Mouse (Mus musculus) forebrain, embryonic 12.5 days (tissue): Measurements from ENCODE around the gene Cd300a. TPM values are rescaled to one million over a fixed set of nuclear protein-coding genes. Genes with fewer than 3 reads are reported as not detected.

Experiments
- ATAC-seq: fragments of 200-750 bp; cut with Nextera tagmentation; 2 replicates; pipeline ENCODE4 v1.8.0; 2017; ENCODE audit warnings: moderate TSS enrichment; ENCODE audit not compliant: low FRiP score
- H3K27ac ChIP-seq: fragments of 300-500 bp; sonication (generic); 2 replicates; pipeline ENCODE4 v1.5.1; 2016; ENCODE audit warnings: mild to moderate bottlenecking
- H3K27me3 ChIP-seq: fragments of 300-500 bp; sonication (generic); 2 replicates; pipeline ENCODE4 v1.6.1; 2016; ENCODE audit warnings: mild to moderate bottlenecking
- H3K36me3 ChIP-seq: fragments of 300-500 bp; sonication (generic); replicated peaks from 2 replicates; pipeline ENCODE4 v1.6.1; 2016; ENCODE audit warnings: mild to moderate bottlenecking
- H3K4me1 ChIP-seq: fragments of 300-500 bp; sonication (generic); 2 replicates; pipeline ENCODE4 v1.6.1; 2016
- H3K4me2 ChIP-seq: fragments of 300-500 bp; sonication (generic); 2 replicates; pipeline ENCODE4 v1.6.1; 2016; ENCODE audit warnings: mild to moderate bottlenecking, moderate library complexity
- H3K4me3 ChIP-seq: fragments of 300-500 bp; sonication (generic); replicated peaks from 2 replicates; pipeline ENCODE4 v1.5.1; 2016; ENCODE audit warnings: mild to moderate bottlenecking
- H3K9ac ChIP-seq: fragments of 300-500 bp; sonication (generic); 2 replicates; pipeline ENCODE4 v1.6.1; 2016; ENCODE audit warnings: mild to moderate bottlenecking
- H3K9me3 ChIP-seq: fragments of 300-500 bp; sonication (generic); 2 replicates; pipeline ENCODE4 v1.6.1; 2016
- WGBS: fragments of 180-500 bp; shearing (Covaris S2); methylation state at CpG from one replicate; pipeline ENCODE4 v1.1.7; 2016; 5-methylcytosine and 5-hydroxymethylcytosine counted together
- polyA plus RNA-seq: library from polyadenylated mRNA; unstranded; fragments of >200 nt; fragmentation: Nextera tagmentation; extraction: Ambion mirVana; gene quantifications from 2 replicates; pipeline ENCODE4 v1.2.1, GENCODE M21; 2016

The Cd300a gene
- polyA plus RNA-seq, 1 experiment from 2014 or later: 0.68 TPM

DNA sequence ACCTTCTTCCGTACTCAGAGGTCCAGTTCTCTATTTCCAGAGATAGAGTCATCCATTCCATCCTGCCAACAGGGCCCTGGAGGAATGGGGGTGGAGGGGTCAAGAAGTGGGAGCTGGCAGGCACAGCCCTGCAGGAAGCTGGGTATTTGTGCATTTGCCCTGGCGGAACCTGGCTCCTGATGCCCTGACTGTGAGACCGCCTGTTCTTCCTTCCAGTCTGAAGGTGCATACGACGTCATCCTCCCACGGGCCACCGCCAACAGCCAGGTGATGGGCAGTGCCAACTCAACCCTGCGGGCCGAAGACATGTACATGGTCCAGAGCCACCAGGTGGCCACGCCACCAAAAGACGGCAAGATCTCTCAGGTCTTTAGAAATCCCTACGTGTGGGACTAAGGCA lies 21.6 kb upstream of the Cd300a start:
- Histone ChIP-seq H3K4me1 (peaks cover 12% of the 10 kb centered on the region), H3K4me2 (no peak overlapping the region), H3K27ac (no peak overlapping the region), H3K9me3 (no peaks in the 10 kb centered on the region), H3K27me3 (no peaks in the 10 kb centered on the region), H3K4me3 (no peak overlapping the region), H3K9ac (no peak overlapping the region), H3K36me3 (no peaks in the 10 kb centered on the region)
- no peak for ATAC-seq
- WGBS: 93% methylated on average over 12 of the region's 12 CpGs

DNA sequence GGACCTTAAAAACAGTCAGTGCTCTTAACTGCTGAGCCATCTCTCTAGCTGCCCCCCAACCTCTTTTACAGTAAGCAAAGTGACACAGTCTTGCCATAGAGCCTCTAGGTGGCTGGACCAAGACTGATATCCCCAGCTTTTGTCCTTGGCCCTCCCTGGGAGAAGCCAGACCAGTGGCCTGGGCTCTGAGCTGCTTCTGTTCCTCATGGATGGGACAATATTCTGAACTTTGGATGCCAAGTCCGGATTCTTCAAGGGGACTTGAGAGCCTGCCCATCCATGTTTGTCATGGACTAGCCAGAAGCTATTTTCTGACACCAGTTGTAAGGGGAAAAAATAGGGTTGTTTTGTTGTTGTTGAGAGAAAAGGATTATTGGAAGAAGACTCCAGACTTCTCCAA lies 20.1 kb upstream of the Cd300a start:
- peaks cover 18% of the 10 kb centered on the region for H3K4me1 ChIP-seq
- no peaks in the 10 kb centered on the region for H3K9me3 ChIP-seq
- H3K27me3 ChIP-seq: no peaks in the 10 kb centered on the region
- no peak overlapping the region for H3K9ac ChIP-seq
- 98% methylated on average over 1 of the region's 1 CpGs for WGBS
- no peak overlapping the region for H3K4me2 ChIP-seq
- no peak for ATAC-seq
- no peak overlapping the region for H3K4me3 ChIP-seq
- no peaks in the 10 kb centered on the region for H3K36me3 ChIP-seq
- H3K27ac ChIP-seq: no peak overlapping the region

- no peak overlapping the region for H3K9ac ChIP-seq
- 94% methylated on average over 2 of the region's 2 CpGs for WGBS
- H3K36me3 ChIP-seq: no peaks in the 10 kb centered on the region
- no peak overlapping the region for H3K27ac ChIP-seq
- no peak overlapping the region for H3K4me2 ChIP-seq
- H3K4me1 ChIP-seq: peaks cover 32% of the 10 kb centered on the region
- H3K27me3 ChIP-seq: no peaks in the 10 kb centered on the region
- H3K4me3 ChIP-seq: no peak overlapping the region
- no peaks in the 10 kb centered on the region for H3K9me3 ChIP-seq
- no peak for ATAC-seq
Measured at GRCm38 (mm10) chr11:114871540-114871939, 18.3 kb upstream of the Cd300a start.

GRCm38 (mm10) chr11:114873022-114873817 lies 16.6 kb upstream of the Cd300a start:
- no peaks in the 10 kb centered on the region for H3K27me3 ChIP-seq
- H3K9ac ChIP-seq: no peak overlapping the region
- no peaks in the 10 kb centered on the region for H3K9me3 ChIP-seq
- peaks cover 27% of the 10 kb centered on the region for H3K4me1 ChIP-seq
- peak; percentile 30; the same call in 1 of the 2 replicates for ATAC-seq
- peak overlapping the region; percentile 42 for H3K27ac ChIP-seq
- H3K4me3 ChIP-seq: no peak overlapping the region
- 24% methylated on average over 6 of the region's 6 CpGs for WGBS
- no peak overlapping the region for H3K4me2 ChIP-seq
- H3K36me3 ChIP-seq: no peaks in the 10 kb centered on the region

- no peaks in the 10 kb centered on the region for H3K36me3 ChIP-seq
- H3K9me3 ChIP-seq: no peaks in the 10 kb centered on the region
- no peak for ATAC-seq
- H3K9ac ChIP-seq: no peak overlapping the region
- H3K27ac ChIP-seq: no peak overlapping the region
- no peak overlapping the region for H3K4me3 ChIP-seq
- WGBS: 62% methylated on average over 9 of the region's 9 CpGs
- H3K27me3 ChIP-seq: no peaks in the 10 kb centered on the region
- no peak overlapping the region for H3K4me2 ChIP-seq
- peaks cover 27% of the 10 kb centered on the region for H3K4me1 ChIP-seq
Measured at GRCm38 (mm10) chr11:114874226-114875145, 15.4 kb upstream of the Cd300a start.

DNA sequence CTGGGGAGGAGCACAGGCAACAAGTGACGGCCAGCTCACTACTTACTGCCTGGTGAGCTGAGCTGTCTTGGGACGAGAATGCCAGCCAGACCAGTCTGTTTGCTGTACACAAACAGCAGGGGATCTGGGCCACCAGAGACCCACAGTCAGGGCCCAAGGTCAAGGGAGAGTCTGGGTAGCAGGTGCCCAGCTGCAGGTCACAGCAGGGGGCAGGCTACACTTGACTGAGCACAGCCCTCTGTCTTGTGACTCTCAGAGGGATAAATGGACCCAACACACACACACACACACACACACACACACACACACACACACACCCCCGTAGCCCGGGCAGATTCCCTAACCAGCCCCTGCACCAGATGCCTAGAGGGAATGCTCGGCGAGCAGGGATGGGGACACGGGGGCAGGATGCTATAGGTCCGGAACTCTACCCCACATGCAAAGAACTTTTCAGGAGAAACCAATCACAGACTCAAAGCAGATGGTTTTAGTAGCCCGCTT lies 14.5 kb upstream of the Cd300a start:
- Histone ChIP-seq H3K4me3 (no peak overlapping the region), H3K4me1 (peaks cover 27% of the 10 kb centered on the region), H3K27me3 (no peaks in the 10 kb centered on the region), H3K9ac (no peak overlapping the region), H3K36me3 (no peaks in the 10 kb centered on the region), H3K27ac (no peak overlapping the region), H3K9me3 (no peaks in the 10 kb centered on the region), H3K4me2 (no peak overlapping the region)
- 21% methylated on average over 9 of the region's 9 CpGs for WGBS
- ATAC-seq: no peak

GRCm38 (mm10) chr11:114876176-114876575 lies 13.7 kb upstream of the Cd300a start:
- Histone ChIP-seq H3K27me3 (no peaks in the 10 kb centered on the region), H3K9ac (no peak overlapping the region), H3K4me1 (peaks cover 27% of the 10 kb centered on the region), H3K36me3 (no peaks in the 10 kb centered on the region), H3K4me2 (no peak overlapping the region), H3K4me3 (no peak overlapping the region), H3K9me3 (no peaks in the 10 kb centered on the region), H3K27ac (no peak overlapping the region)
- ATAC-seq: no peak
- WGBS: 56% methylated on average over 7 of the region's 7 CpGs

DNA sequence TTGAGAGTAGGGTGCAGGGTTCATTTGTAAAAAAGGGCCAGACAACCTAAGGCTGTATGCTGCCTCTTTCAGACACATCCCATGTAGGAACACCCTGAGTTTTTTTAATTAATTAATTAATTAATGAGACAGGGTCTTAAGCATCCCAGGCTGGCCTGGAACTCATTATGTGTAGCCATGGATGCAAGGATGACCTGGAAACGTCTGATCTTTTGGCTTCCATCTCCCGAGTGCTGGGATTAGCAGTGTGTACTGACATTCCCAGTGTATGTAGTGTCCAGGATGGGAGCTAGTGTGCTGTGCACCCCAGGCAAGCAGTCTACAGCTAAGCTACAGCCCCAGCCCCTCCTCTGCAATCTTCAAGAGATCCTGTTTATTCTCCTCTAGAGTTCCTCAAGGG lies 13.2 kb upstream of the Cd300a start:
- H3K4me1 ChIP-seq: peaks cover 27% of the 10 kb centered on the region
- no peak for ATAC-seq

GRCm38 (mm10) chr11:114877145-114877544 lies 12.7 kb upstream of the Cd300a start:
- Histone ChIP-seq H3K27ac (no peak overlapping the region), H3K27me3 (no peaks in the 10 kb centered on the region), H3K4me1 (peaks cover 27% of the 10 kb centered on the region), H3K9me3 (no peaks in the 10 kb centered on the region), H3K4me3 (no peak overlapping the region), H3K9ac (no peak overlapping the region), H3K36me3 (no peaks in the 10 kb centered on the region), H3K4me2 (no peak overlapping the region)
- no peak for ATAC-seq
- WGBS: 57% methylated on average over 3 of the region's 3 CpGs

More for the DNA sequence above, 13.2 kb upstream of the Cd300a start:
- Histone ChIP-seq H3K27ac (no peak overlapping the region), H3K36me3 (no peaks in the 10 kb centered on the region), H3K4me3 (no peak overlapping the region), H3K9ac (no peak overlapping the region), H3K27me3 (no peaks in the 10 kb centered on the region), H3K4me2 (no peak overlapping the region), H3K9me3 (no peaks in the 10 kb centered on the region)
- 42% methylated on average over 2 of the region's 2 CpGs for WGBS

DNA sequence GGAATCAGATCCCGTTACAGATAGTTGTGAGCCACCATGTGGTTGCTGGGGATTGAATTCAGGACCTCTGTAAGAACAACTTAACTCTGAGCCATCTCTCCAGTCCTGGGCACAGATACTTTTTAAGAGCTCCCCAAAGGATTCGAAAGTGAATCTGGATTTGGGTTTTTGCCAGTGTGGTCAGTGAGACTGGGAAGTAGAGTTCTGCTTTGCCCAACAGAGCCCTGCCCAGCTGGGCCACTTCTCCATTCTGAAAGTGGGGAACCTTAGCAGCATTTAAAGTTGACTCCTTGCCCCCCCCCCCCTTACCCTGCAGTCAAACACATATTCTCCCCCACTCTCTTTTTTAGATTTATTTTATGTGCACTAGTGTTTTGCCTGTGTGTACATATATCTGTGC lies 10.2 kb upstream of the Cd300a start:
- H3K27me3 ChIP-seq: no peaks in the 10 kb centered on the region
- no peak overlapping the region for H3K4me2 ChIP-seq
- ATAC-seq: no peak
- H3K36me3 ChIP-seq: no peaks in the 10 kb centered on the region
- peaks cover 15% of the 10 kb centered on the region for H3K4me1 ChIP-seq
- no peak overlapping the region for H3K27ac ChIP-seq
- no peak overlapping the region for H3K4me3 ChIP-seq
- H3K9ac ChIP-seq: no peak overlapping the region
- WGBS: 77% methylated on average over 2 of the region's 2 CpGs
- H3K9me3 ChIP-seq: no peaks in the 10 kb centered on the region

- no peak for ATAC-seq
- H3K9ac ChIP-seq: no peak overlapping the region
- H3K27me3 ChIP-seq: 0 out of 2 replicates have a peak, but pooled peaks cover under 1% of the 10 kb centered on the region
- peaks cover 11% of the 10 kb centered on the region for H3K4me1 ChIP-seq
- no peaks in the 10 kb centered on the region for H3K36me3 ChIP-seq
- no peaks in the 10 kb centered on the region for H3K9me3 ChIP-seq
- H3K27ac ChIP-seq: no peak overlapping the region
- H3K4me3 ChIP-seq: no peak overlapping the region
- H3K4me2 ChIP-seq: no peak overlapping the region
Measured at GRCm38 (mm10) chr11:114880185-114880584, 9.7 kb upstream of the Cd300a start.

DNA sequence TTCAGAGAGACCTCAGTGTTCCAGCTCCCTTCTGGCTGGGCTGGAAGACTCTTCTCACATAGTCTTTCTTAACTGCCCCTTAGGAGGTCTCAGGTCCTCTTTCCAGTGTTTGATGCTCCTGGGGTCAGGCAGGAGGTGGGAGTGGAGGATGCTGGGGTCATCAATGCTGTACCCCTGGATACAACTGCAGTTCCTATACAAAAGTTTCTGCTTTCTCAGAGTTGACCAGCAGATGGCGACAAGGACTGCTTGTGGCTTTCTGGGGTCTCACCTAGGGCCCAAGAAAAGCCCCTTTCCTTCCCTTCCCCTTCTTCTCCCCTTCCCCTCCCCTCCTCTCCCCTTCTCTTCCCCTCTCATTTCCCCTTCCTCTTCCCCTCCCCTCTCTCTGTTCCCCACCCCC lies 9.3 kb upstream of the Cd300a start:
- Histone ChIP-seq H3K4me3 (no peak overlapping the region), H3K9ac (no peak overlapping the region), H3K36me3 (no peaks in the 10 kb centered on the region), H3K27ac (no peak overlapping the region), H3K9me3 (no peaks in the 10 kb centered on the region), H3K4me2 (no peak overlapping the region), H3K4me1 (peaks cover 7% of the 10 kb centered on the region), H3K27me3 (0 out of 2 replicates have a peak, but pooled peaks cover 3% of the 10 kb centered on the region)
- WGBS: 0% methylated on average over 1 of the region's 1 CpGs
- no peak for ATAC-seq
